Mouse (Mus musculus): ENCODE results near the gene Slc6a12.

Gene Slc6a12

DNA sequence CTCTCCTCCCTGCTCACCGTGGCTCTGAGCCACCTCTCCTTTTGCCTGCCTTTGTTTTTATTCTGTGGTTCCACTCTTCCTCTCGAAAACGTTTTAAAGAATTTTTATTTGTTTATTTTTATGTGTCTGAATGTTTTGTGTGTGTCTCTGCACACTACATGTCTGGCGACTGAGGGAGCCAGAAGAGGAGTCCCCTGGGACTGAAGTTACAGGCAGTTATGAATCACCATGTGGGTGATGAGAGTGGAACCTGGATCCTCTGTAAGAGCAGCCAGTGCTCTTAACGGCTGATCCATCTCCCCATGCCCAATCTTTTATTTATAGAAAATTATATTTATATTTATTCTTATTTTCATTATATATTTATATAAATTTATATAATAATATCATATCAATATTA is 1.5 kb downstream of the Slc6a12 start:
- DNase-seq, result no peak

DNA sequence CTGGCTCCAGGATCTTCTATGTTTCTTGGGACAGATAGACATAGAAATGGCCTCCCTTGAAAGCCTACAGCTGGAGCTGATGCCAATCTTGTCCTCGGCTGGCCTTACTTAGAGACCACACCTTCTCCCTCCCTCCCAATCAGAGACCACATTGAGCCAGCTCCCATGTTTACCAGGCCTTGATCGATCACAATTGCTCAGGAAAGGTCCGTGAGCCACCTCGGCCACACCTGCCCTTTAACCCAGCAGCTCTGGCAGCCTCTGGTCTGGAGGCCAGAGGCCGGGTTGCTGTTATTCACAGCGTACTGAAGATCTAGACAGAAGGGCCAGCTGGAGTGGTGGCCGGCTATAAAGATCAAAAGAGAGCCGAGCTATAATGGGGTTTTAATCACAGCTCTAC is 3.6 kb downstream of the Slc6a12 start:
- no peak for DNase-seq

DNA sequence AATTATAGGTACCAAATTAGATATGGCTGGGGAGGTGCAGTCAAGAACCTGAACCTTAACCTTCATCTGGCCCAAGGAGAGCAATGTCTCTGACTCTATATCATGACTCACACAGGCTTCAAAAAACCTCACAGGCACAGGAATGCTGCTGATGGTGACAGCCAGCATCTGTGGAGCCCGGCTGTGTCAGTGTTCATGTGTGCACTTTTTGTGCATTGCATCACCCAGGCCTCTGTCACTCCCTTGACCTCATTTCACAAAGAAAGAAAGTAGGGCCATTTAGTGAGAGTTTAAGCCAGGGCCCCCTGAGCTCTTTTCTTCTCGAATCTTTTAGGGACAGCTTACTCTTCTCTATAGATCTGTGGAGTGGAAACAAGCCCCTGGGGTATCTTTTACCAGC is 9.4 kb downstream of the Slc6a12 start:
- no peak for DNase-seq

DNA sequence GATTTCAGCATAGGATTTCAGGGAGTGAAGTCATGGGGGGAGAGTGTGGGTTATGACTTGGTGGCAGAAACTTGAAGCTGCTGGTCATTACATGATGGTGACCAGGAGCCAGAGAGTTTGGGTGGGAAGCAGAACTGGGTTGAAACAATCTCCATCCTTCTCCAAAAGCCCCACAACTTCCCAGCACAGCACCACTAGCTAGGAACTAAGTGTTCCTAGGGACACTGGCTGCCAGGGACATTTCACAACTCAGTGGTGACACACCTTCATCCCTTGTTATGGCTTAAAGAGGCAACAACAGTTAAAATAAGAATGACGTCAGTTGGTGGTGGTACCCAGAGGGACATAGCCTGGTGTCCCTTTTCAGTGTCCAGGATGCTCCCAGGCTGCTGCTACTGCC is 13.2 kb downstream of the Slc6a12 start:
- DNase-seq, result no peak

DNA sequence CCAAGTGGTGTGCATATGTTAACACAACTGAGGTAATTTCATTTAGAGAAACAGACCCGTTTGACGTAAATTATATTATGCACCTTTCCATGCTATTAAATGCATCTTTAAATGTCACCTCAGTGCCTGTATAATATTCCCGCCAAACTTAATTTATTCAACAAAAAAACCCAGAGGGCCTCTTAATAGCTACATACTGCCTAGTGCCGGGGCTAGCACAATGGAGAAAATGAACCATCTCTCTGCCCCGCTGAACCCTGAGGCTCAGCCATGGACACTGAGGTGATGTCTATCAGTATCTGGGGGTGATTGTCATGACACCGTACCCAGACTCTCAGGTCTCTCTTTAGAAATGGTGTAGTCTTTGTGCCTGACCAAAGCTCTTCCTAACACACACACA is 14.4 kb downstream of the Slc6a12 start:
- DNase-seq, result no peak

DNA sequence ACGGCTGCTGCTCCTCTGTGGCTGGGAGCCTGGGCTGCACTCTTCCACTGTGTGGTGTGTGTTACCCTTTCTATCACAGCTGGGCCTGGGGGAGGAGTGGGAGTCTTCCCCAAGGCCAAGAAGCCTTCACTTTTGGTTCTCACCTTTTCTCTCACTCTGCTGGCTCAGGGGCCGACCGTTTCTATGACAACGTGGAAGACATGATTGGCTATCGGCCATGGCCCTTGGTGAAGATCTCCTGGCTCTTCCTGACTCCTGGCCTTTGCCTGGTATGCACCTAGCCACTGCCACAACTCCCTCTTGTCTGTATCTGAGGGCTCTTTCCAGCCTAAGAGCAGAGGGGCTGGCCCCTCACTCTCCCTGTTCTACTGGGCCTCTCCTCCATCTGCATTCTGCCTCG is 20.2 kb downstream of the Slc6a12 start:
- no peak for DNase-seq

DNA sequence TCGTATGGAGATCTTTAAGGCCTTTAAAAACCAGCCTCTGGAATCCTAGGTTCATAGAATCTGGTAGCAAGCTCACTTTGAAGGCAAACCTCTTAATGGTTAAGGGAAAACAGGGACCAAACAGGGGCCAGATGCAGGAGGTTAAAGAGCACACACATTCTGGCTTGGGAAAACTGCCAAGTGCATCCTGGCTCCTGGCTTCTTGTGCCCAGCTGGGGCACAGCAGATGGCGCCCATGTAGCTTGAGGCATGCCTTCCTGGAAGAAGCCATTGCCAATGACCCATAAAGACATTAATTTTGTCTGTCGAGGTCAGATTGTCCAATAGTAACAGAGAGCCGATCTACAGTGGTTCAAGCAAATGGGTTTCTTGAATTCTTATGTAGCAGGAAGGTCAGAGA is 21.1 kb downstream of the Slc6a12 start:
- DNase-seq, result peak in 1 of 2 experiments; percentile 12

DNA sequence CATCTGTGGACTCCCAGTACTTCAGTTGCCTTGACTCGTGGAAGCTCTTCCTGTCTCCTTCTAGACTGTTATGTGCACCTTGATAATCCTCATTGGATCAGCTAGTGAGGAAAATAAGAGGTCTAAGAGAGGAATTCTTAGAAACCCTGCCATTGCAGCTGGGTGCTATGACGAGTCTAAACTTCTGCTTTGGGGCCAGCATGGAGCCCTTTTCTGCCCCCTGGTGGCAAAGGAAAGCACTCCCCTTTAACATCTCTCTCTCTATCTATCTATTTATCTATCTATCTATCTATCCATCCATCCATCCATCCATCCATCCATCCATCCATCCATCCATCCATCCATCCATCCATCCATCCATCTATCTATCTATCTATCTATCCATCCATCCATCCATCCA is 23.7 kb downstream of the Slc6a12 start:
- DNase-seq, result peak; percentile 25 to 34

DNA sequence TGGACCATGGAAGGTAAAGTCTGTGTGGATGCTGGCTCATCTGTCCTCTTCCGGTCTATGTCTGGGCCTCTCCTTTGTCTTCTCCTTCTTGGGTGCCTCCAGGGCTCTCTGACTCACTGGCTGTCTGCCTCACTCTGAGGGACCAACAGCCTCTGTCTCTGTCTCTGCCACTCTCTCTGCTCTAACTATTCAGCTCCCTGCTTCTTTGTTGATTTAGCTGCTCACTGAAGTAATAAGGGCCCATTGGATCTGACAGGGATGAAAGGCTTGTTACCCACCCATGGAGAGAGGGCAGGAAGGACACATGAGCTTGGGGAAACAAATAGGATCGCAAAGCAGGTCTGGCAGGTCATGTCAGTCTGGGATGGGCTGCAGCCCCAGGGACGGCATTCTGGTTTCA is 24.2 kb downstream of the Slc6a12 start:
- no peak for DNase-seq

DNA sequence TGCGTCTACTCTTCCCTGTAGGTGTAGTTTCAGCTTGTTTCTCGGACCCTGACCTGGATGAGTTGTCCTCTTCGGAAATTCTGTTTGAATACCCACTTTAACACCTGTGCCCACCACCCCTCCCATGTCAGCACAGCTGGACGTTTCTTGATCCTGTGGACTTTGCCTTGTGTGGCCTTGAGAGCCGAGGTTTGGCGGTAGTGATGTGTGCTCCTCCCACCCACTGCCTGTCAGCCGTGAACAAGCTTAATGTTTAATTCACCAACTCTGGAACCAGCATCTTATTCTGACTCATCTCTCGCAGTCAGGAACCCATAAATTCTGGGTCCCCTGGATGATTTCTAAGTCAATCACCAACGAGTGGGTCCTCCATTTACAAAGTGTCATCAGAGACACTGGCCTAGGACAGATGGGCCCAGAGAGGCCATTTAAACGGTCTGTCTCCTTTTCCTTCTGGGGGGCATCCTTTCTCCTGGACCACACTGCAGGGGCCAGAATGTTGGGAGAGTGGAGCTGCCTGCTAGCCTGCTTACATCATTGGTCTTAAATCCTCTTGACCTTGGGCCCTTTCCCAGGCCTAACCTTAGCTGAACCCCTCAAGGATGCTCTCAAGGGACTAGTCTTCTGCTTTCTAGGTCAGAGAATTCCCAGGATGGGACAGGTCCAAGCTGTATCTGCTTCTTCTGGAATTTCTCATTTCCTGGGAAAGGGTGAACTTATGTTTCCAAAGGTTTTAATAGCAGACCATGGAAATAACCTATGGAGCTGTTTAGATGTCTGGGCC is 28.5 kb downstream of the Slc6a12 start:
- no peak for DNase-seq

DNA sequence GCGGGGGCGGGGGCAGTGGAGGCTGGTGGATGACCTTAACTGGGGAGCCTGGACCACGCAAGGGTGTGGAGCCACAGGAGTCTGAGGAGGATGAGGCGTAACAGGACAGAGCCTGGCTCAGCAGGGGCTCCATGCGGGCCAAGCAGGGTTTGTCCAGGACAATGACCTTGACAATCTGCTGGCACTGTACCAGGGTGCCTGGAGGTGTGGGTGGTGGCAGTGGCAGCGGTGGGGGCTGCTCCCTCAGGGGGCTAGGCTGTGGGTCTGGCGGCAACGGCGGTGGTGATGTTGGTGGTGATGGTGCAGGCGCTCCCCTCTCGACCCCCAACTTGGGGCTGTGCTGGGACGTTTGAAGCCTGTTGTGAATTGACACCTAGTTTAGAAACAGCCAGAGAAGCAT is 33.3 kb downstream of the Slc6a12 start:
- DNase-seq, result no peak

DNA sequence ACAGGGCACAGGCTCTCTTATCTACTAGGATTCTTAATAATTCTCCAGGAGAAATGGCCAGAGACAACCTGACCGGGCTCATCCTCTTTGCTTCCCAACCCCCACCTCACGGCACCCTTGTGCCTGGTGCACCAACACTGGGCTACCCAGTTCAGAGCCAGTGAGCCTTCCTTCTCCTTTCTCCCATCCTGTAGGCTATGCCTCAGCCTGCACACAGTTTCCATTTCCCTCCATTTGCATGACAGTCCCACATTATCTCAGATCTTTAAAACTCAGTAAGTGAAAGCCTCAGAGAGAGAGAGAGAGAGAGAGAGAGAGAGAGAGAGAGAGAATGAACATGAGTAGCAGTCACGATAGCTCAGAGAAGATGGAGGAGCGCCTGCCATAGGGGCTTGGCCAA is 35.4 kb downstream of the Slc6a12 start:
- no peak for DNase-seq

DNA sequence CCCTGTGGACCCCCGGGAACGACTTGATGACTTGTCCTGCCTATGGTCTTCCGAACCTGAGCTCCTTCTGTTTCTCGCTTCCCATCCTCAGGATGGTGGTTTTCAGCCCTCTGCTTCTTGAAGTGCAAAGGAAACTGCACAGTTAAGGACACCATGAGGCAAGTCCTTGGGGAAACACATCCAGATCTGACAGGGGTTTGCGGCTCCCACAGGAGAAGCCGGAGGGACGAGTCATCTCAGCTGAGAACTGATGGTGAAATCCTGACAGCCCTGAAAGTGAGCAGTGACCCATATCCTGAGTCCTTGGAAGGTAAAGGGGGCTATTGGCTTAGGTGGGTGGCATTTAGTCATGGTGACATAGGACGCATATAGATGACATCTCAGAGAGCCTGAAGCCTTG is 37.7 kb downstream of the Slc6a12 start:
- DNase-seq, result no peak

DNA sequence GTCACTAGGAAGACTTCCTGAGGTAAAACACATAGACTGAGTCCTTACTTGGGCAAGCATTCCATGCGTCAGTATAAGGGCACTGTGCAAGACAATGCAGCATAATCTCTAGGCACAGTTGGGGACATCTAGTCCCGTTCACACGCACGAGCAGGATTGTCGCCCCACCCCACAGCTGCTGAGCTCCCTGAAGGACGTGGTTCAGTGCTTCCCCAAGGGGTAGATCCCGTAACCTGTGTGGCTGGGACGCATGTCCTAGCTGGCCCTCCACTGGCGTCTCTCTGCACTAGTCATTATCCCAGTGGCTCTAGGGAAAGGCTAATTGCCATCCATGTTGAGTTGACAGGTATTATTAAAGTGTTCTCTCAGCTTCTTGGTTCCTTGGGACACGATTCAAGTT is 39.2 kb downstream of the Slc6a12 start:
- DNase-seq, result no peak

DNA sequence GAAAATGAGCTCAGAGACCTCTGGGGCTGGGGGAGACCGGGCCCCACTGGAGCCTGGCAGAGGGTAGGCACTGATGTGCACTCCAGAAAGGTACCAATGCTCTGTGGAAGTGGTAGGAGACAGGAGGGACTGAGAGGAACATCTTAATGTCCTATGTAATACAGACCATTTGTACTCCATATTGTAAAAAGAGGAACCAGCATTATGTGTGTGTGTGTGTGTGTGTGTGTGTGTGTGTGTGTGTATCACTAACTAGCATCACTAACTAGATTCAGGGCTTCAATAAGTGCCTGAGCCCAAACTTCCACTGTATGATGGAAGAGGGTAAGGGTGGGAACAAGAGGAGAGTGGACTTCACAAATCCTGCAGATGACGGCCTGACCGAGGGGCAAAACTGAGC is 42.5 kb downstream of the Slc6a12 start:
- DNase-seq, result no peak

DNA sequence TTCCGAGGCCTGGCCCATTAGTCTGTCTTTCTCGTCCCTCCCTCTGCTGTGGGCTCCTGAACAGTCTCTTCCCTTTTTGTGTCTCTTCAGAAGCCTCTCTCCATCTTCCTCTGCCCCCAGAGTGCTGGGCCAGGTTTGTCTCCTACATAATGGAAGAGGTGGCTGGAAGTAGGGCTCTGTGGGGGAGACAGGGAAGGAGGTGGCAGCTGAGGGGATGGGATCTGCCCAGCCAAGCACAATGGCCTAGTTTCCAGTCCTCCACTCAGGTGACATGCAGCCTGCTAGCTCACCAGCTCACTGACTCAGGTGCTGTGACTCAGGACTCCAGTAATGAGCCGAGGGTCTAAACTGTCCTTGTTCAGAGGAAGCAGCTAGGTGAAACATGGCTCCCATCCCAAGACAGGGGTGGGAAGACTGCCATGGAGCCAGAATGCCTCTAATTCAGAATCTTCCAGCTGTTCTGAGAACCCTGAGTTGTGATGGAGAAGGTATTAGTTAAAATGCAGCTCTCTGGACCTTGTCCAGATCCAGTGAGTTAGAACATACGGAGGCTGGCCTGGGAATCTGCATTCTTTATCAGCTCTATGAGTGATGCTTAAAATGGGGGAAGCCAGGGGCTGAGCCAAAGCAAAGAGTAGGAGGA is 49.9 kb downstream of the Slc6a12 start:
- no peak for DNase-seq

DNA sequence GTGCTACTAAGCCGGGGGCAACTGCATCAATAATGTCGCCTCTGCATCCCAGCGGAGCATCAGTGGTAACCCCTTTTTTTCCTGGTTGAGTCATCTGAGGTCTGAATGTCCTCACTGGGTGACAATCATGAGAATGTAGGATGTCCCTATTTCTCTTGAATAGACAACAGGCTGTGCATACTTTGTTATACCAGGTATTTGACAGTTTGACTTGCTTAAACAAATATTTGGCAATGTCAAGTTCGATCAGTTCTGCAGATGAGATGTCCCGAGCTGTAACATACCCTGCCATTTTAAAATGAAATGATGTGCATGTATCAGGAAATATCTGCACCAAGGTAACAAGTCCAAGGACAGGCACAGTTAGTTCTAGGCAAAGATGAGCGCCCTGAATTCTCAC is 58.3 kb downstream of the Slc6a12 start:
- DNase-seq, result no peak

DNA sequence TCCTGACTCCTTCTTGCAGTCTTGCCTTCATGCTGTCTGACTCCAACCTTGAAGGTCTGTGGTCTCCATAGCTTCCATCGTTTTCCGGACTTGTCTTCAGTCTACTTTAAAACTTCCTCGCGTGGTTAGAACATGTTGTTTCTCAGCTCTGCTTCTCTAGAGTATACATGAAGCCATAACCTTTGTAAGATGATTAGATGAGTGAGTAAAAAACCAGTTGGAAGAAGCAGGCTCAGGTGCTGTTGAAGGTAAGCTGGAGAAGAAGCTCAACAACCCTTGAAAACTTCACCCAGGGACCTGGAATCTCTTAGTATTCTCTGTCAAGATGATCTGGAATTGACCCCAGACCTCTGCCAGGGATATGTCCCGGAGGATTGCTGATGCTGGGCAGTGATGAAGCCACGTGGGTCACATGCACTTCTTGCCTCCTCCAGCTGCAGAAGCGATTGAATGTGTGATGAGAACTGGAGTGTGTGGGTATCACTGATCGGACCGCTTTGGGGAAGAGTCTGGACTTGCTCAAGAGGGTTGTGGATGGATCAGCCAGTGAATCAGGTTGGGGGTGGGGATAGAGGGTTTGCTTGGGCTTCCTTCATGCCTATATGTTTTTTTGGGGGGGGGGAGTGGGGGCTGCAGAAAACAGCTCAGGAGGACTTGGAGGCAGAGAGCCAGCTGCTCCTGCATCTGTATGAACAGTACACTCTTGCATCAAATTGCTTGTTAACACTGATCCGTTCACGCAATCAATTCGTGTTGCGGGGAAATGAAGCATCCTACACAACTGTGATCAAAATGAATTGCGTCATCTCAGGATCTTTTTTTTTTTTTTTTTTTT is 59.2 kb downstream of the Slc6a12 start:
- DNase-seq, result no peak

DNA sequence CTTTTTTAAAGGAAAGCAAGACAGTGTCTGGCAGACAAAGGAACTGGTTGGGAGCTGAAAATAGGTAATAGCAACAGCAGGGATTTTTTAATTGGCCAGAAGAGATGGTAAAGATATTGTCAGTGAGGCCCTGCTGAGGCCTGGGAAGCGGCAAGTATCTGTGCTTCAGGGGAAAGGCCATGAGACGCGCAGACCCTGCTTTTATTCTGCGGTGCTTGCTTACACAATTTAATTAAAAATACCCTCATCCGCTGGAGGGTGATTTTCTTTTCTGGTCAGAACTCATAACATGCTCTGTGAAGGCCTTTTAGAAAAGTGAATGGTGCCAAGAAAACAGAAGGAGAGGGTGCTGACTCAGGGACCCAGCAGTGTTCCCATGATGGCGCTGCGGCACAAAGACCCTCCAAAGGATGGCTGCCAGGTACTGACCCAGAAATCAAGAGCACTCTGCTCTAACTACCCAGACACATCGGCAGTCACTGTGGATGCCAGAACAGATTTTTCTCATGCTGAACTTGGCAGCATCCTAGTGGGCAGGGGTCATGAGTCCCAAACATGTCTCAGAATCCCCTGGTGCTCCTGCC is 59.9 kb downstream of the Slc6a12 start:
- DNase-seq, result no peak

DNA sequence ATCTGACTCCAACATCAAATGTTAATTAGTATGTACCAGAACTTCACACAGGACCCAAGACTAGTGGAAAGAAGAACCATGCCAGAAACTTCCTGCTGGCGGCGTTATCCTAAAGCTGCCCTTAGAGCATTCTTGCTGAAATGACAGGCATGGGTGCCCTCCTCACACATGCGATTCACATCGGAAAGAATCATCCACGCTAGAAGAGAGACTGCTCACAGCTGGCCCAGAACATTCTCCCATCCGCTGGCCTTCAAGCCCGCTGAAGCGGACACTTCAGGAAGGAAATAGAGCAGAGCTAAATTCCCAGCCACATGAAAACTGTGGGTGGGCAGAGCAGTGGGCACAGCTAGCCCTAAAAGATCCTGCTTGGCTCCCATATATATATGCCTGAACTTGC is 62.4 kb downstream of the Slc6a12 start:
- no peak for DNase-seq

DNA sequence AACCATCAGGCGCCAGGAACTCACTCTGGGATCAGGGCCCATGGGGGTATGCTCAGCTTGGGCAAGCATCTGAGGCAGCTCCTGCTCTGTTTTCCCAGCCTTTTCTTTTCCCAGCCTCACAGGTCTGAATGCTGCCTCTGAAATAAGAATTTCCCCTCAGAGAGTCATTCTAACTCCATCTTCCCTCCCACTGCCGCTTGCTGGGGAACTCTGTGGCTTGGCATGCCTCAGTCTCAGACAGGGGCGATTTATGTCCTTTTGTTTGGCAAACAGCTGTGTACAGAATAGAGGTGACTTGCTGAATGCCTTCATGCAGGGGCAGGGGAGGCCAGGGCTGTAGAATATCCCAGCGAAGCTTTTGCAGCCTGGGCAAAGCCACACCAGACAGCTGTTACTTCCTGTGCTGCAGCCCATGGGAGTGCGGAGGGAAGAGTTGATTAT is 64.7 kb downstream of the Slc6a12 start:
- DNase-seq, result no peak

DNA sequence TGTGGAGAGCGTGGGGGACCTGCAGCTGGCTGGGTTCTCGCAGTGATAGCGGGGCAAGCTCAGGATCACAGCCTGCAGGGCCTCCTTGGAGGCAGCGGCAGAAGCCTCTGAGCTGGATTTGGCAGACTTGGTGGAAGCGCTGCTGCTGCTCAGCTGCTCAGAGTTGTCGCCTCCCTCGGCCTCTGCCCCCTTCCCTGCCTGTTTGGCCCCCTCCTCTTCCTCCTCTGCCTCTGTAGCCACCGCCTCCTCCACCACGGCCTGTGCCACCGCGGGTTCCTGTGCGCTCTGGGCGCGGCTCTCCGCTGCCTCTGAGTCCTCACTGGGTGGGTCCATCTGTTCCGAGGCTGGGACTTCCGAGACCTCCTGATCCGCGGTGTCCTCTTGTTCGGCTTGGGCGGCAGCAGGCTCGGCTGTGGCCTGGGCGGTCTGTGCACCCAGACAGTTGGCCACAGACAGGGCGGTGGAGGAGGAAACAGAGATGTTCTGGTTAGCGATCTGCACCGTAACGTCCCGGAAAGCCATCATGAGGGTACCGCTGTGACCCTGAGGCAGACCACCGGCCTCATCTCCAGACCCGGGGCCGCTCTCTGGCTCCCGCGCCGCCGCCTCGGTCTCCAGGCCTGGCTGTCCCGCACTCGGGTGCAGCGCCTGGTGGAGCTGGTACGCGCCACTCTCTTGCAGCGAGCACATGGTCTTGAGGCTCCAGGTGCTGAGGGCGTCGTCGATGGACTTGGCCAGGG is 69.9 kb downstream of the Slc6a12 start:
- DNase-seq, result no peak
